Mouse (Mus musculus) cerebellum, adult (tissue): ENCODE results near the gene Celf2.
A peak's percentile ranks its signal among the peaks of the same experiment; 100 is the strongest.

ENCODE experiments used
- ATAC-seq: cut with Nextera tagmentation; 2 replicates; pipeline ENCODE4 v1.9.2; 2017; ENCODE audit warnings: mild to moderate bottlenecking, moderate library complexity, mixed read lengths; ENCODE audit not compliant: insufficient number of reproducible peaks, low FRiP score, low TSS enrichment

Gene Celf2

GRCm38 (mm10) chr2:6880941-6881575, 628.3 kb downstream of the Celf2 start:
- no peak for ATAC-seq

GRCm38 (mm10) chr2:6877094-6877493, 632.3 kb downstream of the Celf2 start:
- ATAC-seq, result no peak

GRCm38 (mm10) chr2:6876547-6876946, 632.8 kb downstream of the Celf2 start:
- ATAC-seq, result no peak

- no peak for ATAC-seq
These were observed 634.2 kb downstream of the Celf2 start for GRCm38 (mm10) chr2:6875071-6875611.

- ATAC-seq, result peak; percentile 39; the same call in 1 of the 2 replicates
These were observed 635.0 kb downstream of the Celf2 start for GRCm38 (mm10) chr2:6874266-6874955.

GRCm38 (mm10) chr2:6873711-6874110, 635.7 kb downstream of the Celf2 start:
- ATAC-seq, result no peak

GRCm38 (mm10) chr2:6872894-6873255, 636.5 kb downstream of the Celf2 start:
- ATAC-seq, result no peak

GRCm38 (mm10) chr2:6872131-6872893, 637.1 kb downstream of the Celf2 start:
- ATAC-seq, result peak; percentile 80

- ATAC-seq, result peak; percentile 7; the same call in 1 of the 2 replicates
These were observed 637.9 kb downstream of the Celf2 start for GRCm38 (mm10) chr2:6871281-6872130.

- no peak for ATAC-seq
These were observed 639.2 kb downstream of the Celf2 start for GRCm38 (mm10) chr2:6869956-6870710.

GRCm38 (mm10) chr2:6867297-6867696, 642.1 kb downstream of the Celf2 start:
- ATAC-seq, result no peak

- no peak for ATAC-seq
These were observed 643.6 kb downstream of the Celf2 start for GRCm38 (mm10) chr2:6865785-6866184.

GRCm38 (mm10) chr2:6850102-6850644, 659.2 kb downstream of the Celf2 start:
- ATAC-seq, result no peak

GRCm38 (mm10) chr2:6849388-6849787, 660.0 kb downstream of the Celf2 start:
- no peak for ATAC-seq

GRCm38 (mm10) chr2:6830021-6830420, 679.3 kb downstream of the Celf2 start:
- ATAC-seq, result no peak

- no peak for ATAC-seq
These were observed 681.8 kb downstream of the Celf2 start for GRCm38 (mm10) chr2:6827583-6827982.

GRCm38 (mm10) chr2:6823021-6823420, 686.3 kb downstream of the Celf2 start:
- ATAC-seq, result no peak

GRCm38 (mm10) chr2:6821593-6821992, 687.8 kb downstream of the Celf2 start:
- no peak for ATAC-seq

- ATAC-seq, result peak; percentile 91
These were observed 694.1 kb downstream of the Celf2 start for GRCm38 (mm10) chr2:6815281-6815680.
